Mouse (Mus musculus) liver, embryonic 12.5 days (tissue): ENCODE results near the gene Cog2. TPM values are rescaled to one million over a fixed set of nuclear protein-coding genes. Genes with fewer than 3 reads are reported as not detected.

ENCODE experiments used
- ATAC-seq: fragments of 200-750 bp; cut with Nextera tagmentation; 2 replicates; pipeline ENCODE4 v1.8.0; 2017; ENCODE audit warnings: moderate number of reproducible peaks, mild to moderate bottlenecking, moderate library complexity
- H3K27ac ChIP-seq: fragments of 300-500 bp; sonication (generic); 2 replicates; pipeline ENCODE4 v1.5.1; 2016; ENCODE audit warnings: mild to moderate bottlenecking
- H3K27me3 ChIP-seq: fragments of 300-500 bp; sonication (generic); replicated peaks from 2 replicates; pipeline ENCODE4 v1.6.1; 2016; ENCODE audit warnings: mild to moderate bottlenecking, moderate library complexity
- H3K36me3 ChIP-seq: fragments of 300-500 bp; sonication (generic); 2 replicates; pipeline ENCODE4 v1.6.1; 2016; ENCODE audit warnings: mild to moderate bottlenecking, moderate library complexity
- H3K4me1 ChIP-seq: fragments of 300-500 bp; sonication (generic); 2 replicates; pipeline ENCODE4 v1.6.1; 2016
- H3K4me2 ChIP-seq: fragments of 300-500 bp; sonication (generic); 2 replicates; pipeline ENCODE4 v1.6.1; 2016; ENCODE audit warnings: mild to moderate bottlenecking, moderate library complexity
- H3K4me3 ChIP-seq: fragments of 300-500 bp; sonication (generic); 2 replicates; pipeline ENCODE4 v1.5.1; 2016; ENCODE audit warnings: mild to moderate bottlenecking, moderate library complexity
- H3K9ac ChIP-seq: fragments of 300-500 bp; sonication (generic); 2 replicates; pipeline ENCODE4 v1.6.1; 2016; ENCODE audit warnings: mild to moderate bottlenecking, moderate library complexity
- H3K9me3 ChIP-seq: fragments of 300-500 bp; sonication (generic); replicated peaks from 2 replicates; pipeline ENCODE4 v1.6.1; 2016; ENCODE audit warnings: mild to moderate bottlenecking, moderate library complexity
- WGBS: fragments of 180-500 bp; shearing (Covaris S2); methylation state at CpG from one replicate; pipeline ENCODE4 v1.1.7; 2016; ENCODE audit not compliant: insufficient replicate concordance; 5-methylcytosine and 5-hydroxymethylcytosine counted together
- polyA plus RNA-seq: library from polyadenylated mRNA; unstranded; fragments of >200 nt; fragmentation: Nextera tagmentation; extraction: Ambion mirVana; gene quantifications from 2 replicates; pipeline ENCODE4 v1.2.1, GENCODE M21; 2016

Cog2 gene
- polyA plus RNA-seq, 1 experiment from 2014 or later = 25.2 TPM

DNA sequence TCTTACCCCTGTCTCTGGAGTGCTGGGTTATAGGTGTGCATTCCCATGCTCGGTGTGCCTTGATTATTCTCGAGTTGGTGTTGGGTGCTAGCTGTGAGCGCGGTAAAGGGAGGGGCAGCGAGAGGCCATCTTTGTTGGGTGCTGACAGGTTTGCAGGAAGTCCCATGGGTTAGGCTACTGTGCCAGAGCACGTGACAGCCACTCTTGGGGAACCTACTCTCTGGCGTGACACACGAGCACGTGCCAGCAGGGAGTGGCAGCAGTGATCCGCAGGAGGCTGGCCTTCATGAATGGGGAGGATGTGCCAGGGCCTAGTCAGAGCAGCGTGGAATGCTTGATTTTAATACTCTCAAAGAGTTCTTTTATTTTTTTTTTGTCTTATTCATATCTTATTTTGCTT, 5.7 kb downstream of the Cog2 start:
- Histone ChIP-seq H3K27me3 (no peaks in the 10 kb centered on the region), H3K9ac (no peak overlapping the region), H3K4me2 (no peak overlapping the region), H3K4me1 (peaks cover 16% of the 10 kb centered on the region), H3K4me3 (no peak overlapping the region), H3K9me3 (no peaks in the 10 kb centered on the region), H3K27ac (no peak overlapping the region), H3K36me3 (peaks cover 69% of the 10 kb centered on the region)
- no peak for ATAC-seq
- 84% methylated on average over 11 of the region's 11 CpGs for WGBS

DNA sequence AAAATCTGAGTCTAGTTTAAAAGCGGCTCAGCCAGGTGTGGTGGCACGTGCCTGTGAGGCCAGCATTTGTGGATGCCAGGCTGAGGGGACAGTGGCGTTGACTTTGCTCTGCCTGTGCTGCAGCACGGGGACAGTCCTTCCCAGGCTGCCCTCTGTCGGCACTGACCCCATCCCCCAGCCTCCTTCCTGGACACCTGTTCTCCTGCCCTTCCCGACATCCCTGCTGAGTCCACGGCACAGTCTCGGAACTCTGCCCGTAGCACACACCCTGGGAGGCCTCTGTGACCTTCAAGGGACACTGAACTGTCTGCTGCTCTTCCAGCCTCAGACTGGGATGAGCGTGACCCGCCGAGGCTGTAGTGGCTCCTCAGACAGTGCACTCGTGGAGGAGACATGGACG, 9.5 kb downstream of the Cog2 start:
- 81% methylated on average over 14 of the region's 14 CpGs for WGBS
- H3K36me3 ChIP-seq = peaks cover 92% of the 10 kb centered on the region
- ATAC-seq = no peak

DNA sequence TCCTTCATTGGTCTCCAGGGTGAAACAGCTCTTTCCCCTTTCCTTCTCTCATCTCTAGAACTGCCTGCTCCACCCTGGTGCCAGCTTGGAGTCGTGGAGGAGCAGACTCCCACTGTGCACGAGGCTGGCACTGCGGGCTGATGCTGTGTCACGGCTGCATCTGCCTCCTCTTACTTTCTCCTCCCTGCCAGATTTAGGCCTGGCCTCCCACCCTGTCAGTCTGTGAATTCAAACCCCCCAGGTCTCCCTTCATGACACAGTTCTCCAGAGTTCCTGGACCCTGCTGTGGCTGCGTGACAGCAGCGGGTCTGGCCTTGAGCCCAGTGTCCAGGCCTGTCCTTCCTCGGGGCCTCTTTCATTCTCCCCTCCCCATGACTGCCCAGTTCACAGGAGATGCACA, 10.0 kb downstream of the Cog2 start:
- H3K4me2 ChIP-seq = no peak overlapping the region
- no peaks in the 10 kb centered on the region for H3K4me1 ChIP-seq
- no peak overlapping the region for H3K9ac ChIP-seq
- H3K27ac ChIP-seq = no peak overlapping the region
- H3K36me3 ChIP-seq = peaks cover 94% of the 10 kb centered on the region
- no peaks in the 10 kb centered on the region for H3K9me3 ChIP-seq
- no peaks in the 10 kb centered on the region for H3K27me3 ChIP-seq
- no peak overlapping the region for H3K4me3 ChIP-seq
- WGBS = 87% methylated on average over 7 of the region's 7 CpGs
- ATAC-seq = no peak

More for the DNA sequence above, 9.5 kb downstream of the Cog2 start:
- Histone ChIP-seq H3K9ac (no peak overlapping the region), H3K4me3 (no peak overlapping the region), H3K27me3 (no peaks in the 10 kb centered on the region), H3K4me1 (no peaks in the 10 kb centered on the region), H3K4me2 (no peak overlapping the region), H3K27ac (no peak overlapping the region), H3K9me3 (no peaks in the 10 kb centered on the region)

DNA sequence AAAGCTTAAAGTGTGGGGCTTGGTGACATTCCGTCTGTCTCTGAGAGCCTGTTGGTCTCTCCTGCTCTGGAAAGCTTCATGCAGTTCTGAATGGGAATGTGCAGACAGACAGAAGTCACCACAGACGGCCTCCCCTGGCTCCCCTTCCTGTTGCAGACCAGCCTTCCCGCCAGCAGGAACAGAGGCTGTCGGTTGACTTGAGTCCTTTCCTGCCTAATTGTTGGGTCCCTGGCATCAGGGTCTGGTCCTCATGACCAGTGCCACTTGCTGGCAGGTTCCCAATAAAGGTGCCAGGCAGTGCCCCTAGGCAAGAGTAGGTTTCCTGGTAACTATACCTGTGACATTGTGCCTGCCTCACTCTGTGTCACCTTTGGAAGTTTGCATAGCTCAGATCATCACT, 10.4 kb downstream of the Cog2 start:
- Histone ChIP-seq H3K9me3 (no peaks in the 10 kb centered on the region), H3K27me3 (no peaks in the 10 kb centered on the region), H3K4me1 (no peaks in the 10 kb centered on the region), H3K4me3 (no peak overlapping the region), H3K27ac (no peak overlapping the region), H3K36me3 (peaks cover 94% of the 10 kb centered on the region), H3K4me2 (no peak overlapping the region), H3K9ac (no peak overlapping the region)
- no peak for ATAC-seq
- 81% methylated on average over 4 of the region's 4 CpGs for WGBS

DNA sequence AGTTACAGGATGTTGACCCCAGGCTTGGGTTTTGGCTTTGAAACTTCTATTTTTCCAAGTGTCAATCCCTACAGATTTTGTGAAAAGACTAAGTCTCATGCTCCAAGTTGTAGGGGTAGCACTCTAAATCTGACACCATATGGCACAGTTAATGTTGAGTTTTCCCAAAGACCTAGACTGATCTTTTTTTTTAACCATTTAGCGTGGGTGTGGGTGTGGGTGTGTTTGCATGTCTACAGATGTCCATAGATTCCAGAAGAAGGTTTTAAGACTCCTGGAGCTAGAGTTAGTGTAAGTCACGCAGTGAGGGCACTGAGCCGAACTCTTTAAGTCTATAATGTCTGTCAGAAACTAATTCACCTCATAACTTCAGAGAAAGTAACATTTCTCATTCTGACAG, 12.1 kb downstream of the Cog2 start:
- Histone ChIP-seq H3K9ac (no peak overlapping the region), H3K27ac (no peak overlapping the region), H3K36me3 (peaks cover 88% of the 10 kb centered on the region), H3K4me1 (no peaks in the 10 kb centered on the region), H3K4me2 (no peak overlapping the region), H3K27me3 (no peaks in the 10 kb centered on the region), H3K4me3 (no peak overlapping the region), H3K9me3 (no peaks in the 10 kb centered on the region)
- WGBS = 83% methylated on average over 3 of the region's 3 CpGs
- no peak for ATAC-seq

DNA sequence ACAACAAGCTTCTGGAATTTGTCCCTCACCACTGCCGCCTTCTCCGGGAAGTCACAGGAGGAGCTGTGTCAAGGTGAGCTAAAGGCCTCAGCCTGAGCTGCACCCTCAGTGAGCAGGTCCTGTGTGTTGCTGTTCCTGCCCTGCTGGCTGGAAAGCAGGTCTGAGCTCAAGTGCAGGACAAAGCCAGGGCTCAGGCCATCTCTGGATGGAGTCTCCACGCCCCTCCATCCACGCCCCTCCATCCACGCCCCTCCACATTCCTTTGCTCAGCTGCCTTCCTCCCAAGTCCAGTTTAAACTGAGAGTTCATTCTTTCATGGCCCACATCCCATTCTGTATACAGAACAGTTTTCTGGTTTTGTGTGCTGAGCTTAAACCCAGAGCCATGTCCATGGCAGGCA, 14.9 kb downstream of the Cog2 start:
- no peaks in the 10 kb centered on the region for H3K27me3 ChIP-seq
- H3K36me3 ChIP-seq = peaks cover 93% of the 10 kb centered on the region
- no peak overlapping the region for H3K9ac ChIP-seq
- no peak overlapping the region for H3K4me2 ChIP-seq
- 83% methylated on average over 5 of the region's 5 CpGs for WGBS
- no peak for ATAC-seq
- no peaks in the 10 kb centered on the region for H3K9me3 ChIP-seq
- H3K4me1 ChIP-seq = no peaks in the 10 kb centered on the region
- H3K4me3 ChIP-seq = no peak overlapping the region
- H3K27ac ChIP-seq = no peak overlapping the region

DNA sequence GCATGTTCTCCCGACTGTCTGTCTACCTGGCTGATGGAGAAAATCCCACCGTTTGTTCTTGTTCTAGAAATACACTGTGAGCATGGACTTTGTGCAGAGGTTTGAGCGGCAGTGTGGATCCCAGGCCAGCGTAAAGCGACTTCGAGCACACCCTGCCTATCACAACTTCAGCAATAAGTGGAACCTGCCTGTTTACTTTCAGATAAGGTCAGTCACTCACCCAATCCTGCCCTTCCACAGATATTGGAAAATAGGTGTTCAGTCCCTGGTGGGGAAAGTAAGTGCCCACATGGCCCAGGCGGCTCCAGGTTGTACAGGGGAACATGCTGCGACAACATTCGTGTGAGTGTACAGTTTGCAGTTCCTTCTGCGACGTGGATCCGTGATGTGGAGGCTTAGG, 20.3 kb downstream of the Cog2 start:
- H3K9ac ChIP-seq = no peak overlapping the region
- ATAC-seq = no peak
- no peaks in the 10 kb centered on the region for H3K27me3 ChIP-seq
- H3K4me2 ChIP-seq = no peak overlapping the region
- WGBS = 76% methylated on average over 12 of the region's 12 CpGs
- no peak overlapping the region for H3K4me3 ChIP-seq
- no peak overlapping the region for H3K27ac ChIP-seq
- H3K36me3 ChIP-seq = peaks cover 94% of the 10 kb centered on the region
- 0 out of 2 replicates have a peak, but pooled peaks cover 3% of the 10 kb centered on the region for H3K4me1 ChIP-seq
- no peaks in the 10 kb centered on the region for H3K9me3 ChIP-seq

DNA sequence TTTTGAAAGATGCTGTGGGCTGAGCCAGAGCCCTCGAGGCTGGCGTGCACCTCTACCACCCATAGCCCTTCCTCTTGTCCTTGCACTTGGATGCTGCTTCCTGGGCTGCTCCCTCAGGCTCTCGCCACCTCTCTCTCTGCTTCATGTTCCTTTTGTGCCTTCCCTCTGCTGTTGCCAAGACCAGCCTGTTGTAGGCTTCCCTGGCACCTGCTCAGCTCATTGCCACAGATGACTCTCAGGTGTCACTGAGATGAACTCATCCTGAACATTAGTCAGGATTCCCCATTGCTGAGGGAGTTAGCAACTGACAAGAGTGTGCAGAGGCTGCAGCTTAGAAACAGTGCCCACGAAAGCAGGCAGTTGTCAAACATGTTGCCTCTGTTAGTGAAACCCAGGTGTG, 21.4 kb downstream of the Cog2 start:
- H3K9me3 ChIP-seq = no peaks in the 10 kb centered on the region
- no peak overlapping the region for H3K27ac ChIP-seq
- H3K36me3 ChIP-seq = peaks cover 97% of the 10 kb centered on the region
- ATAC-seq = no peak
- 0 out of 2 replicates have a peak, but pooled peaks cover 3% of the 10 kb centered on the region for H3K4me1 ChIP-seq
- WGBS = 73% methylated on average over 4 of the region's 4 CpGs
- no peaks in the 10 kb centered on the region for H3K27me3 ChIP-seq
- H3K9ac ChIP-seq = no peak overlapping the region
- H3K4me2 ChIP-seq = no peak overlapping the region
- no peak overlapping the region for H3K4me3 ChIP-seq

DNA sequence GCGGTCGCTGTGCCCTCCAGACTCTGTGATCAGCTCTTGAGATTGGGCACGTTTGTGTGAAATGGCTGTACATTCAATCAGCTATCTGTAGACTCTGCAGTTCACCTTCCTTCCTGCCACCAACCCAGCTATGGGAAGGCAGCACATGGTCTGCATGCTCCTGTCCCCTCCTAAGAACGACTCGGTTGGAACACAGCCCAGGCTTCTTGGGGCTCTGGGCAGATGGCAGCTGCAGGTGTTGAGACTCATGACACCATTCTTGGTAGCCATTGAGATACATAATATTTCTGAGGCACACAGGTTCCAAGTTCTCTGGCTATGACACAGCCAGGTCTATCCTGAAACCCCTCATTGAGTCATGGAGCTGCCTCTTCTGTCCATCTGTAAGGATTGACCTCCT, 22.7 kb downstream of the Cog2 start:
- Histone ChIP-seq H3K4me1 (0 out of 2 replicates have a peak, but pooled peaks cover 3% of the 10 kb centered on the region), H3K4me3 (no peak overlapping the region), H3K27me3 (no peaks in the 10 kb centered on the region), H3K4me2 (no peak overlapping the region), H3K9ac (no peak overlapping the region), H3K9me3 (no peaks in the 10 kb centered on the region), H3K27ac (no peak overlapping the region), H3K36me3 (peaks cover 100% of the 10 kb centered on the region)
- 87% methylated on average over 5 of the region's 5 CpGs for WGBS
- ATAC-seq = no peak

DNA sequence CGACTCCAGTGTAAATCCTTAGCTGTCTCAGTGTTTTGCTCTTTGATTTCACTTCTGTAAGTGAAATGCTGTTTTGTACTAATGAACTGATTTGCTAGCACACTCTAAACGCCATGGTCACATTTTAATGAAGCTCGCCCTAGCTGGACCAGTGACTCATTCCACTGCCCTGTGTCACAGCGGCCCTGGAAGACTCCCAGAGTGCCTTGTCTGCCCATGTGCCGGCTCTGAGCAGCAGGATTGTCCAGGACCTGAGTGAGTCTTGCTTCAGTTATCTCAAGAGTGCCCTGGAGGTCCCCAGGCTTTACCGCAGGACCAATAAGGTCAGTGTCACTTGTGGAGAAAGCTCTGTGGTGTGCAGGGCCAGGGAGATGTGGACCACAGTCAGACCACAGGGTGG, 25.8 kb downstream of the Cog2 start:
- Histone ChIP-seq H3K36me3 (peaks cover 99% of the 10 kb centered on the region), H3K27ac (no peak overlapping the region), H3K9me3 (no peaks in the 10 kb centered on the region), H3K4me1 (0 out of 2 replicates have a peak, but pooled peaks cover 3% of the 10 kb centered on the region), H3K27me3 (no peaks in the 10 kb centered on the region), H3K4me2 (no peak overlapping the region), H3K4me3 (no peak overlapping the region), H3K9ac (no peak overlapping the region)
- no peak for ATAC-seq
- WGBS = 79% methylated on average over 6 of the region's 6 CpGs

DNA sequence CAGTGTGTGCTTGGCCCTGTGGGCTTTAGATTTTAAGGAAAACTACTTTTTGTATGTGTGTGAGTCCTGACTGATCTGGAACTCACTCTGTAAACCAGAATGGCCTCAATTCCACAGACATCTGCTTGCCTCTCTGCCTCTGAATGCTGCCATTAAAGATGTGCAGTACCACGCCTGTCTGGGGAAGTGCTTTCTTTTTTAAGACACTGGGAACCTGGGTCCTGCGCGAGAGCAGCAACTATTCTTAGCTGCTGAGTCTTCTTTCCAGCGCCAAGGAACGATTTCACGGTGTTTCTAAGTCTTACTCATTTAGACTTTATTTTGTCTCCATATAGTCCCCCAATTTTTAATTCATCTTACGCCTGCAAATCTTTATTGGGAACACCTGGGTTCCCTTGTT, 26.2 kb downstream of the Cog2 start:
- Histone ChIP-seq H3K36me3 (peaks cover 99% of the 10 kb centered on the region), H3K4me1 (0 out of 2 replicates have a peak, but pooled peaks cover 3% of the 10 kb centered on the region), H3K4me2 (no peak overlapping the region), H3K4me3 (no peak overlapping the region), H3K9ac (no peak overlapping the region), H3K9me3 (no peaks in the 10 kb centered on the region), H3K27ac (no peak overlapping the region), H3K27me3 (no peaks in the 10 kb centered on the region)
- WGBS = 86% methylated on average over 7 of the region's 7 CpGs
- no peak for ATAC-seq

DNA sequence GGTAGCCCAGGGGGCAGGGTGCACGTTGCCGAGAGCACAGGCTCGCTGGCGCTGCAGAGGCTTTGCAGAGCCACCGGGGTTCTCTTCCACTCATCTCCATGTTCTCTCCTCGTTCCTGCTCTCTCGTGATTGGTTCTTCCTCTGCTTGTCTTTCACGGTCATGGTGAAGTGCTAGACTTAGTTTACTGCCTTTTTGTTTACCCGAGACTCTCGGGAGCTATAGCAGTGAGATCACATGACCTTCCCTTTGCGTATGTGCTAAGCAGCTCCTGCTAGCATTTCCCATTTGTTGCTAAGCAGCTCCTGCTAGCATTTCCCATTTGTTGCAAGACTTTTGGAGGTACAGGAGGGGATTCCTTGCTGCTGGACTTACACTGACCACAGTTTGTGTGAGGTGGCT, 26.7 kb downstream of the Cog2 start:
- H3K36me3 ChIP-seq = peaks cover 99% of the 10 kb centered on the region

DNA sequence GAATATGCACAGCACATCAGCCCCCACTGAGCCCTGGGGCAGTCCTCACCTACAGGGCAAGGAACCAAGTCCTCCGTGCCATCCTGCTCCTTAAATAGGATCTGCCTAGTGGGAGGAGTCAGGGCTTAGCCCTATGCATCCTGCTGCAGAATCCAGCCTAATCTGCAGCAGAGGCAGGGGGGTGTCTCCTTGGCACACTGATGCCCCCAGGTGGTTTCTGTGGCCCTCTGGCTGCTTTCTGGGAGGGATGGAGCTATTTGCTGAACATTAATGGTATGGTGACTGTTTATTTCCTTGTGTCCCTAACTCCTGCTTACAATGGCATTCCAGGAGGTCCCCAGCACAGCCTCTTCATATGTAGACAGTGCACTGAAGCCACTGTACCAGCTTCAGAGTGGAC, 27.6 kb downstream of the Cog2 start:
- WGBS = 65% methylated on average over 1 of the region's 1 CpGs
- no peak for ATAC-seq
- no peaks in the 10 kb centered on the region for H3K27me3 ChIP-seq
- no peak overlapping the region for H3K4me2 ChIP-seq
- H3K27ac ChIP-seq = no peak overlapping the region
- no peak overlapping the region for H3K4me3 ChIP-seq
- H3K9me3 ChIP-seq = no peaks in the 10 kb centered on the region
- H3K36me3 ChIP-seq = peaks cover 96% of the 10 kb centered on the region
- H3K9ac ChIP-seq = no peak overlapping the region
- 0 out of 2 replicates have a peak, but pooled peaks cover 3% of the 10 kb centered on the region for H3K4me1 ChIP-seq

More for the DNA sequence above, 26.7 kb downstream of the Cog2 start:
- no peak overlapping the region for H3K4me2 ChIP-seq
- 73% methylated on average over 11 of the region's 11 CpGs for WGBS
- no peak overlapping the region for H3K4me3 ChIP-seq
- 0 out of 2 replicates have a peak, but pooled peaks cover 3% of the 10 kb centered on the region for H3K4me1 ChIP-seq
- H3K27ac ChIP-seq = no peak overlapping the region
- ATAC-seq = no peak
- H3K9ac ChIP-seq = no peak overlapping the region
- no peaks in the 10 kb centered on the region for H3K9me3 ChIP-seq
- H3K27me3 ChIP-seq = no peaks in the 10 kb centered on the region
